Comparison of ENCODE assay signal across 10 mouse cellular contexts in genomic region chr7:3331171-3331570, GRCm38 (mm10). TPM values are rescaled to one million over a fixed set of nuclear protein-coding genes. Genes with fewer than 3 reads are reported as not detected.
A peak's percentile ranks its signal among the peaks of the same experiment; 100 is the strongest.
DNase-seq lines count a peak whose midpoint lies in the region; ATAC-seq and TF ChIP-seq lines count a peak whose summit lies in the region.
"Had no signal": no experiment of that assay in that cellular context is flagged by ENCODE, and none has a peak within 500 bp of the region (broad histone marks: within the 10 kb centered on the region; RNA-seq: fewer than 3 reads in every experiment).

No protein-coding gene starts in this region.

- ATAC-seq in forebrain, postnatal 0 days, result no peak
- peak; percentile 3; the same call in 1 of the 2 replicates for ATAC-seq in midbrain, embryonic 11.5 days (ENCODE audit: low FRiP score)

- no peaks in the 10 kb centered on the region; the same call in 1 of the 2 replicates for H3K9me3 ChIP-seq in heart, embryonic 10.5 days
- H3K9me3 ChIP-seq in E14TG2a.4 (ENCODE audit: low read length), result no peaks in the 10 kb centered on the region
- no peaks in the 10 kb centered on the region for H3K9me3 ChIP-seq in forebrain, postnatal 0 days (ENCODE audit: low read length)
- H3K9me3 ChIP-seq in midbrain, embryonic 11.5 days (ENCODE audit: control insufficient read depth, low read length), result no peaks in the 10 kb centered on the region

- peak overlapping the region; percentile 71 for H3K4me3 ChIP-seq in heart, embryonic 10.5 days
- no peak overlapping the region for H3K4me3 ChIP-seq in heart, adult 2 months
- peak overlapping the region; percentile 83 for H3K4me3 ChIP-seq in E14TG2a.4 (replicated peaks; ENCODE audit: low read length)
- H3K4me3 ChIP-seq in forebrain, postnatal 0 days (ENCODE audit: low read depth, low read length), result peak overlapping the region; percentile 82
- H3K4me3 ChIP-seq in midbrain, embryonic 11.5 days (ENCODE audit: low read depth, low read length), result peak overlapping the region; percentile 64; the same call in 1 of the 2 replicates
- H3K4me3 ChIP-seq: erythroblast, embryonic 14.5 days; megakaryocyte, embryonic 14.5 days had no signal

- TF ChIP-seq POLR2A in heart, adult 2 months (IDR thresholded peaks at IDR 0.05; ENCODE audit: insufficient read depth, low read depth, low read length), result no peak

- no peak for TF ChIP-seq EP300 in heart, adult 2 months (IDR thresholded peaks at IDR 0.05; ENCODE audit: insufficient read depth, low read depth, low read length)

- no peak overlapping the region for H3K27ac ChIP-seq in heart, embryonic 10.5 days
- H3K27ac ChIP-seq in heart, adult 2 months, result no peak overlapping the region
- H3K27ac ChIP-seq in forebrain, postnatal 0 days (ENCODE audit: low read depth, low read length), result no peak overlapping the region
- H3K27ac ChIP-seq in midbrain, embryonic 11.5 days (ENCODE audit: low read depth, low read length), result no peak overlapping the region

- WGBS in heart, embryonic 10.5 days, result 42% methylated on average over 6 of the region's 6 CpGs
- WGBS in heart, adult 2 months, result 55% methylated on average over 6 of the region's 6 CpGs
- 50% methylated on average over 6 of the region's 6 CpGs for WGBS in forebrain, postnatal 0 days
- WGBS in midbrain, embryonic 11.5 days, result 49% methylated on average over 6 of the region's 6 CpGs

- H3K79me2 ChIP-seq in heart, adult 2 months (replicated peaks; ENCODE audit: control insufficient read depth, insufficient read depth, low read length), result no peaks in the 10 kb centered on the region

- H3K4me1 ChIP-seq in heart, embryonic 10.5 days, result peaks cover 21% of the 10 kb centered on the region
- no peaks in the 10 kb centered on the region for H3K4me1 ChIP-seq in heart, adult 2 months (ENCODE audit: control insufficient read depth, insufficient read depth, low read length)
- H3K4me1 ChIP-seq in E14TG2a.4 (replicated peaks; ENCODE audit: low read depth, low read length), result peaks cover 59% of the 10 kb centered on the region
- 0 out of 2 replicates have a peak, but pooled peaks cover 8% of the 10 kb centered on the region for H3K4me1 ChIP-seq in forebrain, postnatal 0 days (ENCODE audit: insufficient read depth)
- peaks cover 12% of the 10 kb centered on the region for H3K4me1 ChIP-seq in midbrain, embryonic 11.5 days (ENCODE audit: control insufficient read depth, insufficient read depth, low read length)

- no peak for TF ChIP-seq CTCF in heart, adult 2 months (IDR thresholded peaks at IDR 0.05)
- TF ChIP-seq CTCF in E14TG2a.4 (conservative IDR thresholded peaks at IDR 0.05; ENCODE audit: low read length), result no peak
- no peak for TF ChIP-seq CTCF in forebrain, postnatal 0 days (IDR thresholded peaks at IDR 0.05; ENCODE audit: low read depth)

- no peaks in the 10 kb centered on the region for H3K36me3 ChIP-seq in heart, embryonic 10.5 days
- H3K36me3 ChIP-seq in heart, adult 2 months (ENCODE audit: control insufficient read depth, insufficient read depth, low read length), result no peaks in the 10 kb centered on the region
- peaks cover 23% of the 10 kb centered on the region for H3K36me3 ChIP-seq in E14TG2a.4 (ENCODE audit: insufficient read depth, low read length)
- peaks cover 17% of the 10 kb centered on the region for H3K36me3 ChIP-seq in forebrain, postnatal 0 days (ENCODE audit: insufficient read depth)
- H3K36me3 ChIP-seq in midbrain, embryonic 11.5 days (ENCODE audit: control insufficient read depth, insufficient read depth, low read length), result no peaks in the 10 kb centered on the region

- intact Hi-C loops in heart, adult 2 months (cut with DNase I), result no loop called here

- no peak for DNase-seq in heart, embryonic 10.5 days (ENCODE audit: low spot score)
- DNase-seq in heart, adult 2 months, result no peak
- DNase-seq in forebrain, postnatal 0 days, result no peak
- DNase-seq in midbrain, embryonic 11.5 days (ENCODE audit: low spot score, missing footprints), result no peak
- no peak for DNase-seq in retina, embryonic 14.5 days (ENCODE audit: low spot score)
- no peak for DNase-seq in embryo, embryonic 11 days
- no peak for DNase-seq in adrenal gland, adult 2 months

- H3K9ac ChIP-seq in heart, adult 2 months (ENCODE audit: low read depth, low read length), result no peak overlapping the region
- H3K9ac ChIP-seq in forebrain, postnatal 0 days, result peak overlapping the region; percentile 87; the same call in 1 of the 2 replicates
- no peak overlapping the region for H3K9ac ChIP-seq in midbrain, embryonic 11.5 days (ENCODE audit: low read length)

- peaks cover 51% of the 10 kb centered on the region for H3K27me3 ChIP-seq in heart, embryonic 10.5 days (ENCODE audit: insufficient read depth, poor library complexity, severe bottlenecking)
- H3K27me3 ChIP-seq in heart, adult 2 months (ENCODE audit: control insufficient read depth, insufficient read depth, low read length), result peaks cover 4% of the 10 kb centered on the region; the same call in 1 of the 2 replicates
- peaks cover 23% of the 10 kb centered on the region for H3K27me3 ChIP-seq in E14TG2a.4 (ENCODE audit: insufficient read depth, low read length)
- no peaks in the 10 kb centered on the region for H3K27me3 ChIP-seq in forebrain, postnatal 0 days (ENCODE audit: insufficient read depth, low read length)
- H3K27me3 ChIP-seq in midbrain, embryonic 11.5 days (ENCODE audit: control insufficient read depth, insufficient read depth, low read length), result 0 out of 2 replicates have a peak, but pooled peaks cover 5% of the 10 kb centered on the region

- peak overlapping the region; percentile 86 for H3K4me2 ChIP-seq in forebrain, postnatal 0 days (ENCODE audit: low read depth)
- H3K4me2 ChIP-seq in midbrain, embryonic 11.5 days, result peak overlapping the region; percentile 77

RNA-seq across cellular contexts. Expression of gene Cacng7, which starts 1.6 kb away (rescaled TPM):
- 0.22 and 1.3 TPM in 2 replicates for polyA plus RNA-seq in heart, embryonic 10.5 days (2016; fragmentation: Nextera tagmentation; extraction: Ambion mirVana)
- 1 to 10 TPM; 4.3 to 5.4 TPM for total RNA-seq in heart, adult 2 months (2021)
- 6.7 and 7.7 TPM in 2 replicates for polyA plus RNA-seq in heart, adult 2 months (2012; rRNA removed)
- total RNA-seq in forebrain, postnatal 0 days (2014; rRNA removed), result 73.4 and 78.9 TPM in 2 replicates
- polyA plus RNA-seq in forebrain, postnatal 0 days (2015; fragmentation: Nextera tagmentation; extraction: Ambion mirVana), result 2.3 and 2.5 TPM in 2 replicates
- 4.2 and 4.4 TPM in 2 replicates for polyA plus RNA-seq in midbrain, embryonic 11.5 days (2014; fragmentation: Nextera tagmentation; extraction: Ambion mirVana)
- 10 to 100 TPM in 1 of 2 experiments, 1 to 10 TPM in 1; 9.1 to 14.2 TPM for total RNA-seq in adrenal gland, adult 2 months (2021)
- polyA plus RNA-seq in adrenal gland, adult 2 months (2012; rRNA removed), result 11.4 and 14.8 TPM in 2 replicates
- polyA plus RNA-seq: erythroblast, embryonic 14.5 days had no signal

RNA-seq across cellular contexts. Expression of gene Prkcg, which starts 42.2 kb away (rescaled TPM):
- 0.16 and 0.35 TPM in 2 replicates for polyA plus RNA-seq in heart, embryonic 10.5 days (2016; fragmentation: Nextera tagmentation; extraction: Ambion mirVana)
- 1 to 10 TPM in 1 of 2 experiments, under 1 TPM in 1; 0.89 to 3.0 TPM for total RNA-seq in heart, adult 2 months (2021)
- 4.5 and 4.7 TPM in 2 replicates for polyA plus RNA-seq in heart, adult 2 months (2012; rRNA removed)
- total RNA-seq in forebrain, postnatal 0 days (2014; rRNA removed), result 10.2 and 17.3 TPM in 2 replicates
- polyA plus RNA-seq in forebrain, postnatal 0 days (2015; fragmentation: Nextera tagmentation; extraction: Ambion mirVana), result 12.1 and 15.1 TPM in 2 replicates
- polyA plus RNA-seq in midbrain, embryonic 11.5 days (2014; fragmentation: Nextera tagmentation; extraction: Ambion mirVana), result 0.31 and 0.77 TPM in 2 replicates
- total RNA-seq in adrenal gland, adult 2 months (2021), result 1 to 10 TPM in 1 of 2 experiments, under 1 TPM in 1; 0.32 to 1.5 TPM
- 1.5 and 1.6 TPM in 2 replicates for polyA plus RNA-seq in adrenal gland, adult 2 months (2012; rRNA removed)
- polyA plus RNA-seq: erythroblast, embryonic 14.5 days had no signal

RNA-seq across cellular contexts. Expression of gene Myadm, which starts 42.3 kb away (rescaled TPM):
- polyA plus RNA-seq in heart, embryonic 10.5 days (2016; fragmentation: Nextera tagmentation; extraction: Ambion mirVana), result 127 and 180 TPM in 2 replicates
- 100 to 1,000 TPM; 131 to 139 TPM for total RNA-seq in heart, adult 2 months (2021)
- 397 and 685 TPM in 2 replicates for polyA plus RNA-seq in heart, adult 2 months (2012; rRNA removed)
- 16.2 and 22.3 TPM in 2 replicates for total RNA-seq in forebrain, postnatal 0 days (2014; rRNA removed)
- 14.0 and 22.3 TPM in 2 replicates for polyA plus RNA-seq in forebrain, postnatal 0 days (2015; fragmentation: Nextera tagmentation; extraction: Ambion mirVana)
- 38.1 and 41.2 TPM in 2 replicates for polyA plus RNA-seq in midbrain, embryonic 11.5 days (2014; fragmentation: Nextera tagmentation; extraction: Ambion mirVana)
- 10 to 100 TPM; 65.1 to 90.8 TPM for total RNA-seq in adrenal gland, adult 2 months (2021)
- 199 and 200 TPM in 2 replicates for polyA plus RNA-seq in adrenal gland, adult 2 months (2012; rRNA removed)
- polyA plus RNA-seq: erythroblast, embryonic 14.5 days had no signal

RNA-seq across cellular contexts. Expression of gene Cacng8, which starts 59.3 kb away (rescaled TPM):
- polyA plus RNA-seq in heart, embryonic 10.5 days (2016; fragmentation: Nextera tagmentation; extraction: Ambion mirVana), result 1.8 and 2.3 TPM in 2 replicates
- total RNA-seq in heart, adult 2 months (2021), result not detected
- not detected in 2 replicates for polyA plus RNA-seq in heart, adult 2 months (2012; rRNA removed)
- 41.5 and 42.2 TPM in 2 replicates for total RNA-seq in forebrain, postnatal 0 days (2014; rRNA removed)
- 16.5 and 17.8 TPM in 2 replicates for polyA plus RNA-seq in forebrain, postnatal 0 days (2015; fragmentation: Nextera tagmentation; extraction: Ambion mirVana)
- 4.0 and 4.7 TPM in 2 replicates for polyA plus RNA-seq in midbrain, embryonic 11.5 days (2014; fragmentation: Nextera tagmentation; extraction: Ambion mirVana)
- 1 to 10 TPM; 2.7 to 6.9 TPM for total RNA-seq in adrenal gland, adult 2 months (2021)
- polyA plus RNA-seq in adrenal gland, adult 2 months (2012; rRNA removed), result 4.5 and 5.6 TPM in 2 replicates
- polyA plus RNA-seq: erythroblast, embryonic 14.5 days had no signal
